14 mouse cellular contexts compared by ENCODE assay signal in the genomic region with DNA sequence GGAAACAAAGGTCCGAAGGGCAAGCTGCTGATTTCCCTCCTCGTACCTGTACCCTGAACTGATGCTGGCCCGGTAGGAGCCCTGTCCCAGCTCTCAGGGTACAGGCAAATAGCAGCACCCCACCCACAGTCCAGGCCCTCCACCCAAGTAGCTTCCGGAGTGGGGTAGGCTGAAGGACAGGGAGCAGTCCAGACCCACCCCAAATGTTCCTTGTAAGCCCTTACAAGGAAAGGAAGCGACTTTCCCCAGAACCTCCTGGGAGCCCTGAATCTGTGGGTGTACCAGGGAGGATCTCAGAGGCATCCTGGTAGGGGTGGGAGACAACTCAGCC. TPM values are rescaled to one million over a fixed set of nuclear protein-coding genes. Genes with fewer than 3 reads are reported as not detected.
A peak's percentile ranks its signal among the peaks of the same experiment; 100 is the strongest.
DNase-seq lines count a peak whose midpoint lies in the region; ATAC-seq and TF ChIP-seq lines count a peak whose summit lies in the region.
"Had no signal": no experiment of that assay in that cellular context is flagged by ENCODE, and none has a peak within 500 bp of the region (broad histone marks: within the 10 kb centered on the region; RNA-seq: fewer than 3 reads in every experiment).

No protein-coding gene starts in this region.

- TF ChIP-seq CTCF in gastrocnemius, adult 2 months (IDR thresholded peaks at IDR 0.05) = no peak
- no peak for TF ChIP-seq CTCF in midbrain, postnatal 0 days (IDR thresholded peaks at IDR 0.05)

- H3K36me3 ChIP-seq in lung, embryonic 16.5 days (ENCODE audit: control insufficient read depth, insufficient read depth, low read length) = no peaks in the 10 kb centered on the region
- peaks cover 35% of the 10 kb centered on the region for H3K36me3 ChIP-seq in erythroblast, embryonic 14.5 days (ENCODE audit: control insufficient read depth)
- H3K36me3 ChIP-seq in macrophage (ENCODE audit: inconsistent target) = peaks cover 35% of the 10 kb centered on the region
- H3K36me3 ChIP-seq in midbrain, postnatal 0 days (ENCODE audit: insufficient read depth, low read length) = no peaks in the 10 kb centered on the region
- H3K36me3 ChIP-seq: forebrain, embryonic 15.5 days; neural tube, embryonic 12.5 days had no signal

- intact Hi-C loops in gastrocnemius, adult 2 months (cut with DNase I) = no loop called here

- DNase-seq in gastrocnemius, adult 2 months = no peak
- DNase-seq in gastrocnemius, postnatal 10 days = no peak
- no peak for DNase-seq in lung, postnatal 25 days (ENCODE audit: low spot score)
- DNase-seq in left cerebral cortex, adult 11 months (ENCODE audit: low spot score) = no peak
- DNase-seq in midbrain, postnatal 0 days (ENCODE audit: low spot score) = no peak
- DNase-seq: cerebellum, adult 9-10 months; gastrocnemius, postnatal 36 days had no signal

- no peak overlapping the region for H3K4me2 ChIP-seq in lung, embryonic 16.5 days (ENCODE audit: low read depth, low read length)
- H3K4me2 ChIP-seq in midbrain, postnatal 0 days (ENCODE audit: low read depth, low read length, poor library complexity, severe bottlenecking) = no peak overlapping the region
- H3K4me2 ChIP-seq: forebrain, embryonic 15.5 days; neural tube, embryonic 12.5 days had no signal

- H3K4me1 ChIP-seq in lung, embryonic 16.5 days (replicated peaks; ENCODE audit: control insufficient read depth, insufficient read depth, low read length) = peaks cover 2% of the 10 kb centered on the region; the same call in 1 of the 2 replicates
- H3K4me1 ChIP-seq in erythroblast, embryonic 14.5 days (ENCODE audit: control insufficient read depth) = peaks cover 57% of the 10 kb centered on the region
- H3K4me1 ChIP-seq in midbrain, postnatal 0 days (ENCODE audit: insufficient read depth, low read length) = no peaks in the 10 kb centered on the region
- H3K4me1 ChIP-seq: forebrain, embryonic 15.5 days; neural tube, embryonic 12.5 days had no signal

- H3K4me3 ChIP-seq in gastrocnemius, adult 2 months = peak overlapping the region; percentile 38
- H3K4me3 ChIP-seq in lung, embryonic 16.5 days (ENCODE audit: low read length) = peak overlapping the region; percentile 18
- peak overlapping the region; percentile 64 for H3K4me3 ChIP-seq in erythroblast, embryonic 14.5 days (replicated peaks)
- H3K4me3 ChIP-seq in macrophage (ENCODE audit: inconsistent target) = peak overlapping the region; percentile 98
- no peak overlapping the region for H3K4me3 ChIP-seq in midbrain, postnatal 0 days (ENCODE audit: low read depth, low read length)
- H3K4me3 ChIP-seq: forebrain, embryonic 15.5 days; neural tube, embryonic 12.5 days had no signal

- 85% methylated on average over 5 of the region's 5 CpGs for WGBS in lung, embryonic 16.5 days
- 0% methylated on average over 5 of the region's 5 CpGs for WGBS in macrophage (ENCODE audit: missing documents)
- WGBS in midbrain, postnatal 0 days = 88% methylated on average over 5 of the region's 5 CpGs

- H3K9me3 ChIP-seq in lung, embryonic 16.5 days (ENCODE audit: control insufficient read depth, low read length) = no peaks in the 10 kb centered on the region
- H3K9me3 ChIP-seq in erythroblast, embryonic 14.5 days (ENCODE audit: control insufficient read depth, low read length) = no peaks in the 10 kb centered on the region
- no peaks in the 10 kb centered on the region for H3K9me3 ChIP-seq in midbrain, postnatal 0 days (ENCODE audit: low read length)
- H3K9me3 ChIP-seq: forebrain, embryonic 15.5 days; neural tube, embryonic 12.5 days had no signal

- no peak overlapping the region for H3K9ac ChIP-seq in lung, embryonic 16.5 days (ENCODE audit: low read length)
- no peak overlapping the region for H3K9ac ChIP-seq in midbrain, postnatal 0 days (replicated peaks; ENCODE audit: low read length, poor library complexity, severe bottlenecking)
- H3K9ac ChIP-seq: forebrain, embryonic 15.5 days; neural tube, embryonic 12.5 days had no signal

- no peaks in the 10 kb centered on the region; the same call in 1 of the 2 replicates for H3K27me3 ChIP-seq in lung, embryonic 16.5 days (ENCODE audit: control insufficient read depth, insufficient read depth, low read depth, low read length)
- no peaks in the 10 kb centered on the region for H3K27me3 ChIP-seq in erythroblast, embryonic 14.5 days (ENCODE audit: control insufficient read depth)
- H3K27me3 ChIP-seq in midbrain, postnatal 0 days (ENCODE audit: insufficient read depth, low read length) = no peaks in the 10 kb centered on the region
- H3K27me3 ChIP-seq: forebrain, embryonic 15.5 days; neural tube, embryonic 12.5 days had no signal

- no peak for ATAC-seq in lung, embryonic 16.5 days (ENCODE audit: low read depth)
- no peak for ATAC-seq in midbrain, postnatal 0 days (ENCODE audit: low FRiP score)
- ATAC-seq: forebrain, embryonic 15.5 days; hindbrain, embryonic 16.5 days had no signal

- H3K27ac ChIP-seq in gastrocnemius, adult 2 months = no peak overlapping the region; the same call in 1 of the 2 replicates
- no peak overlapping the region for H3K27ac ChIP-seq in lung, embryonic 16.5 days (ENCODE audit: low read length)
- peak overlapping the region; percentile 93 for H3K27ac ChIP-seq in macrophage
- H3K27ac ChIP-seq in midbrain, postnatal 0 days (ENCODE audit: low read depth, low read length) = no peak overlapping the region
- H3K27ac ChIP-seq: forebrain, embryonic 15.5 days; neural tube, embryonic 12.5 days had no signal

- peaks cover 57% of the 10 kb centered on the region for H3K79me2 ChIP-seq in macrophage (ENCODE audit: inconsistent target)

RNA-seq across cellular contexts. Expression of a gene that starts 0.3 kb away (rescaled TPM):
- 1 to 10 TPM; 1.4 to 1.7 TPM for total RNA-seq in gastrocnemius, adult 2 months (2021)
- 10 to 100 TPM in 1 of 2 experiments, 1 to 10 TPM in 1; 1.7 to 12.4 TPM for total RNA-seq in gastrocnemius, postnatal 10 days (2021)
- polyA plus RNA-seq in lung, embryonic 16.5 days (2015; fragmentation: Nextera tagmentation; extraction: Ambion mirVana) = 23.4 and 39.3 TPM in 2 replicates
- polyA plus RNA-seq in erythroblast, embryonic 14.5 days (2012) = 12.7 and 13.9 TPM in 2 replicates
- total RNA-seq in macrophage (2018; cell fraction: chromatin; rRNA removed) = 100 to 1,000 TPM in 15 of 26 experiments, 10 to 100 TPM in 11; 32.8 to 268 (median 126) TPM
- total RNA-seq in macrophage (2018; cell fraction: cytosol; rRNA removed) = 100 to 1,000 TPM; 202 to 920 (median 428) TPM
- 100 to 1,000 TPM in 18 of 26 experiments, 10 to 100 TPM in 8; 52.1 to 327 (median 189) TPM for total RNA-seq in macrophage (2018; cell fraction: nucleus; rRNA removed)
- polyA plus RNA-seq in macrophage (2018) = 169 to 717 TPM (median 258 TPM) in 3 replicates
- 1.7 and 2.6 TPM in 2 replicates for total RNA-seq in midbrain, postnatal 0 days (2014; rRNA removed)
- polyA plus RNA-seq in midbrain, postnatal 0 days (2015; fragmentation: Nextera tagmentation; extraction: Ambion mirVana) = 4.3 and 4.9 TPM in 2 replicates

RNA-seq across cellular contexts. Expression of a gene that starts 24.6 kb away (rescaled TPM):
- total RNA-seq in gastrocnemius, adult 2 months (2021) = 1 to 10 TPM; 1.9 TPM
- total RNA-seq in gastrocnemius, postnatal 10 days (2021) = 1 to 10 TPM; 3.1 to 7.7 TPM
- polyA plus RNA-seq in lung, embryonic 16.5 days (2015; fragmentation: Nextera tagmentation; extraction: Ambion mirVana) = 11.1 and 11.8 TPM in 2 replicates
- 0.08 and 0.17 TPM in 2 replicates for polyA plus RNA-seq in erythroblast, embryonic 14.5 days (2012)
- 1,000 to 10,000 TPM in 7 of 26 experiments, 100 to 1,000 TPM in 19; 198 to 1,124 (median 784) TPM for total RNA-seq in macrophage (2018; cell fraction: chromatin; rRNA removed)
- total RNA-seq in macrophage (2018; cell fraction: cytosol; rRNA removed) = 100 to 1,000 TPM; 130 to 274 (median 205) TPM
- 100 to 1,000 TPM; 127 to 775 (median 373) TPM for total RNA-seq in macrophage (2018; cell fraction: nucleus; rRNA removed)
- polyA plus RNA-seq in macrophage (2018) = 240 to 319 TPM (median 275 TPM) in 3 replicates
- 5.9 and 7.2 TPM in 2 replicates for total RNA-seq in midbrain, postnatal 0 days (2014; rRNA removed)
- polyA plus RNA-seq in midbrain, postnatal 0 days (2015; fragmentation: Nextera tagmentation; extraction: Ambion mirVana) = 4.5 and 6.3 TPM in 2 replicates

RNA-seq across cellular contexts. Expression of a gene that starts 27.8 kb away (rescaled TPM):
- under 1 TPM in 1 of 2 experiments, not detected in 1; 0.05 TPM for total RNA-seq in gastrocnemius, adult 2 months (2021)
- total RNA-seq in gastrocnemius, postnatal 10 days (2021) = under 1 TPM in 1 of 2 experiments, not detected in 1; 0.40 TPM
- 0.05 TPM in 1 of 2 replicates, not detected in the other for polyA plus RNA-seq in lung, embryonic 16.5 days (2015; fragmentation: Nextera tagmentation; extraction: Ambion mirVana)
- not detected in 2 replicates for polyA plus RNA-seq in erythroblast, embryonic 14.5 days (2012)
- not detected for total RNA-seq in macrophage (2018; cell fraction: chromatin; rRNA removed)
- total RNA-seq in macrophage (2018; cell fraction: cytosol; rRNA removed) = not detected
- not detected for total RNA-seq in macrophage (2018; cell fraction: nucleus; rRNA removed)
- polyA plus RNA-seq in macrophage (2018) = not detected in 3 replicates
- total RNA-seq in midbrain, postnatal 0 days (2014; rRNA removed) = 1.1 and 2.4 TPM in 2 replicates
- polyA plus RNA-seq in midbrain, postnatal 0 days (2015; fragmentation: Nextera tagmentation; extraction: Ambion mirVana) = 0.49 and 0.65 TPM in 2 replicates
- total RNA-seq: gastrocnemius, postnatal 36 days; megakaryocyte progenitor cell, adult 5-6 weeks had no signal

RNA-seq across cellular contexts. Expression of a gene that starts 41.0 kb away (rescaled TPM):
- total RNA-seq in gastrocnemius, adult 2 months (2021) = 1 to 10 TPM; 2.7 to 7.6 TPM
- 10 to 100 TPM; 53.5 to 58.3 TPM for total RNA-seq in gastrocnemius, postnatal 10 days (2021)
- 38.1 and 39.5 TPM in 2 replicates for polyA plus RNA-seq in lung, embryonic 16.5 days (2015; fragmentation: Nextera tagmentation; extraction: Ambion mirVana)
- polyA plus RNA-seq in erythroblast, embryonic 14.5 days (2012) = 0.02 TPM in 1 of 2 replicates, not detected in the other
- total RNA-seq in macrophage (2018; cell fraction: chromatin; rRNA removed) = 1 to 10 TPM in 11 of 26 experiments, under 1 TPM in 12, not detected in 3; 0.38 to 6.8 (median 0.99) TPM
- 1 to 10 TPM; 2.4 to 6.5 (median 4.2) TPM for total RNA-seq in macrophage (2018; cell fraction: cytosol; rRNA removed)
- total RNA-seq in macrophage (2018; cell fraction: nucleus; rRNA removed) = 1 to 10 TPM; 1.3 to 5.2 (median 2.9) TPM
- 2.9 to 6.5 TPM (median 3.7 TPM) in 3 replicates for polyA plus RNA-seq in macrophage (2018)
- total RNA-seq in midbrain, postnatal 0 days (2014; rRNA removed) = 2.4 and 2.7 TPM in 2 replicates
- polyA plus RNA-seq in midbrain, postnatal 0 days (2015; fragmentation: Nextera tagmentation; extraction: Ambion mirVana) = 8.6 and 10.4 TPM in 2 replicates

Comparison
In these comparisons a context has a peak if more than half of its experiments do, and no peak if none do; other contexts are left out.
1. RNA of a gene that starts 24.6 kb away (polyA plus RNA-seq): 240 to 319 TPM in macrophage; 11.1 to 11.8 TPM in lung, embryonic 16.5 days, 4.5 to 6.3 TPM in midbrain, postnatal 0 days and 0.08 to 0.17 TPM in erythroblast, embryonic 14.5 days; every median in the first group is over 10 times any median in the second.